In genomic region chr6:72748882-72749437, GRCm38 (mm10) we compare ENCODE assay signal across 12 mouse cellular contexts. TPM values are rescaled to one million over a fixed set of nuclear protein-coding genes. Genes with fewer than 3 reads are reported as not detected.
DNase-seq lines count a peak whose midpoint lies in the region; ATAC-seq lines count a peak whose summit lies in the region.
"Had no signal": no experiment of that assay in that cellular context is flagged by ENCODE, and none has a peak within 500 bp of the region (broad histone marks: within the 10 kb centered on the region; RNA-seq: fewer than 3 reads in every experiment).

No protein-coding gene starts in this region.

- H3K27ac ChIP-seq in heart, embryonic 16.5 days (ENCODE audit: low read length) = peak overlapping the region; percentile 54
- H3K27ac ChIP-seq in lung, embryonic 16.5 days (ENCODE audit: low read length) = peak overlapping the region; percentile 76
- peak overlapping the region; percentile 70 for H3K27ac ChIP-seq in embryonic facial prominence, embryonic 11.5 days (replicated peaks; ENCODE audit: low read depth, low read length)
- peak overlapping the region; percentile 60 for H3K27ac ChIP-seq in stomach, embryonic 16.5 days (ENCODE audit: low read length)

- H3K4me1 ChIP-seq in heart, embryonic 16.5 days (ENCODE audit: control insufficient read depth, insufficient read depth, low read length) = peaks cover 25% of the 10 kb centered on the region
- H3K4me1 ChIP-seq in lung, embryonic 16.5 days (replicated peaks; ENCODE audit: control insufficient read depth, insufficient read depth, low read length) = peaks cover 44% of the 10 kb centered on the region
- H3K4me1 ChIP-seq in embryonic facial prominence, embryonic 11.5 days (ENCODE audit: control insufficient read depth, insufficient read depth, low read length) = peaks cover 11% of the 10 kb centered on the region
- H3K4me1 ChIP-seq in stomach, embryonic 16.5 days (ENCODE audit: control insufficient read depth, insufficient read depth, low read length) = peaks cover 47% of the 10 kb centered on the region

- no peak for DNase-seq in heart, adult 8-10 months (ENCODE audit: low spot score)
- DNase-seq in lung, postnatal 14 days = no peak
- DNase-seq in embryonic facial prominence, embryonic 11.5 days (ENCODE audit: low spot score) = no peak
- DNase-seq in frontal cortex, postnatal 14 days (ENCODE audit: low spot score in 2 of 2) = no peak
- DNase-seq: adrenal gland, adult 2 months; cerebellum, adult 18-20 months; thymus, postnatal 14 days had no signal

- H3K9ac ChIP-seq in heart, embryonic 16.5 days (ENCODE audit: low read length) = no peak overlapping the region
- no peak overlapping the region; the same call in 1 of the 2 replicates for H3K9ac ChIP-seq in lung, embryonic 16.5 days (ENCODE audit: low read length)
- no peak overlapping the region for H3K9ac ChIP-seq in embryonic facial prominence, embryonic 11.5 days (replicated peaks; ENCODE audit: low read length)
- peak overlapping the region; percentile 49; the same call in 1 of the 2 replicates for H3K9ac ChIP-seq in stomach, embryonic 16.5 days (ENCODE audit: low read length)

- WGBS in heart, embryonic 16.5 days = 25% methylated on average over 5 of the region's 5 CpGs
- WGBS in lung, embryonic 16.5 days = 14% methylated on average over 5 of the region's 5 CpGs
- WGBS in embryonic facial prominence, embryonic 11.5 days = 9% methylated on average over 5 of the region's 5 CpGs
- WGBS in stomach, embryonic 16.5 days = 23% methylated on average over 5 of the region's 5 CpGs

- H3K9me3 ChIP-seq in heart, embryonic 16.5 days (replicated peaks; ENCODE audit: control insufficient read depth, low read length) = no peaks in the 10 kb centered on the region
- H3K9me3 ChIP-seq in lung, embryonic 16.5 days (ENCODE audit: control insufficient read depth, low read length) = no peaks in the 10 kb centered on the region
- no peaks in the 10 kb centered on the region for H3K9me3 ChIP-seq in embryonic facial prominence, embryonic 11.5 days (replicated peaks; ENCODE audit: control insufficient read depth, low read length)
- no peaks in the 10 kb centered on the region for H3K9me3 ChIP-seq in stomach, embryonic 16.5 days (replicated peaks; ENCODE audit: control insufficient read depth, low read length)
- H3K9me3 ChIP-seq: G1E had no signal

- H3K27me3 ChIP-seq in heart, embryonic 16.5 days (ENCODE audit: control insufficient read depth, insufficient read depth, low read length) = no peaks in the 10 kb centered on the region
- H3K27me3 ChIP-seq in lung, embryonic 16.5 days (ENCODE audit: control insufficient read depth, insufficient read depth, low read depth, low read length) = no peaks in the 10 kb centered on the region
- H3K27me3 ChIP-seq in embryonic facial prominence, embryonic 11.5 days (ENCODE audit: control insufficient read depth, insufficient read depth, low read length) = no peaks in the 10 kb centered on the region
- no peaks in the 10 kb centered on the region for H3K27me3 ChIP-seq in stomach, embryonic 16.5 days (ENCODE audit: control insufficient read depth, insufficient read depth, low read length)

- no peaks in the 10 kb centered on the region for H3K36me3 ChIP-seq in heart, embryonic 16.5 days (ENCODE audit: control insufficient read depth, insufficient read depth)
- no peaks in the 10 kb centered on the region for H3K36me3 ChIP-seq in lung, embryonic 16.5 days (ENCODE audit: control insufficient read depth, insufficient read depth, low read length)
- no peaks in the 10 kb centered on the region for H3K36me3 ChIP-seq in embryonic facial prominence, embryonic 11.5 days (replicated peaks; ENCODE audit: control insufficient read depth, insufficient read depth, low read depth, low read length)
- H3K36me3 ChIP-seq in stomach, embryonic 16.5 days (ENCODE audit: control insufficient read depth, insufficient read depth, low read length) = no peaks in the 10 kb centered on the region
- H3K36me3 ChIP-seq: G1E had no signal

- ATAC-seq in heart, embryonic 16.5 days (replicated peaks; ENCODE audit: extremely low read depth, insufficient read depth, low FRiP score) = no peak
- no peak for ATAC-seq in lung, embryonic 16.5 days (ENCODE audit: low read depth)
- ATAC-seq in embryonic facial prominence, embryonic 11.5 days (replicated peaks; ENCODE audit: insufficient number of reproducible peaks, low FRiP score, low TSS enrichment, low read depth) = no peak
- no peak for ATAC-seq in stomach, embryonic 16.5 days (ENCODE audit: insufficient read depth, low FRiP score)

- peak overlapping the region; percentile 18 for H3K4me2 ChIP-seq in heart, embryonic 16.5 days (ENCODE audit: low read depth, low read length)
- H3K4me2 ChIP-seq in lung, embryonic 16.5 days (ENCODE audit: low read depth, low read length) = peak overlapping the region; percentile 19; the same call in 1 of the 2 replicates
- H3K4me2 ChIP-seq in embryonic facial prominence, embryonic 11.5 days (ENCODE audit: low read depth, low read length) = peak overlapping the region; percentile 10; the same call in 1 of the 2 replicates
- H3K4me2 ChIP-seq in stomach, embryonic 16.5 days (ENCODE audit: low read depth, low read length) = no peak overlapping the region
- H3K4me2 ChIP-seq: liver, embryonic 11.5 days had no signal

- no peak overlapping the region for H3K4me3 ChIP-seq in heart, embryonic 16.5 days (ENCODE audit: low read length)
- H3K4me3 ChIP-seq in lung, embryonic 16.5 days (ENCODE audit: low read length) = no peak overlapping the region
- no peak overlapping the region for H3K4me3 ChIP-seq in embryonic facial prominence, embryonic 11.5 days (ENCODE audit: low read depth, low read length)
- no peak overlapping the region for H3K4me3 ChIP-seq in stomach, embryonic 16.5 days (replicated peaks; ENCODE audit: low read length)

RNA-seq across cellular contexts. Expression of gene Tcf7l1, which starts 40.1 kb away (rescaled TPM):
- polyA plus RNA-seq in heart, embryonic 16.5 days (2015; fragmentation: Nextera tagmentation; extraction: Ambion mirVana) = 13.6 and 14.0 TPM in 2 replicates
- 1 to 10 TPM; 6.8 to 9.2 (median 7.9) TPM for total RNA-seq in heart, adult 8-10 months (2022)
- polyA plus RNA-seq in lung, embryonic 16.5 days (2015; fragmentation: Nextera tagmentation; extraction: Ambion mirVana) = 29.2 and 31.9 TPM in 2 replicates
- polyA plus RNA-seq in embryonic facial prominence, embryonic 11.5 days (2014; fragmentation: Nextera tagmentation; extraction: Ambion mirVana) = 23.6 and 28.6 TPM in 2 replicates
- polyA plus RNA-seq in stomach, embryonic 16.5 days (2015; fragmentation: Nextera tagmentation; extraction: Ambion mirVana) = 20.6 and 21.1 TPM in 2 replicates
- polyA plus RNA-seq: G1E had no signal
